Mouse (Mus musculus) heart, adult 2 months (tissue): ENCODE data around the gene Lrrc72.

Source experiments
- CTCF ChIP-seq: fragments of 200-600 bp; IDR thresholded peaks from 2 replicates; pipeline ENCODE4 v1.8.1; 2022; ENCODE audit warnings: antibody characterized with exemption, mild to moderate bottlenecking, moderate library complexity
- EP300 ChIP-seq: fragments of 200-500 bp; IDR thresholded peaks from 2 replicates; pipeline ENCODE4 v1.6.1; 2011; ENCODE audit warnings: low read depth, low read length, control low read depth; ENCODE audit not compliant: insufficient read depth
- POLR2A ChIP-seq: fragments of 200-500 bp; IDR thresholded peaks from 2 replicates; pipeline ENCODE4 v1.6.1; 2011; ENCODE audit warnings: mild to moderate bottlenecking, low read depth, low read length, control low read depth; ENCODE audit not compliant: insufficient read depth

DNA sequence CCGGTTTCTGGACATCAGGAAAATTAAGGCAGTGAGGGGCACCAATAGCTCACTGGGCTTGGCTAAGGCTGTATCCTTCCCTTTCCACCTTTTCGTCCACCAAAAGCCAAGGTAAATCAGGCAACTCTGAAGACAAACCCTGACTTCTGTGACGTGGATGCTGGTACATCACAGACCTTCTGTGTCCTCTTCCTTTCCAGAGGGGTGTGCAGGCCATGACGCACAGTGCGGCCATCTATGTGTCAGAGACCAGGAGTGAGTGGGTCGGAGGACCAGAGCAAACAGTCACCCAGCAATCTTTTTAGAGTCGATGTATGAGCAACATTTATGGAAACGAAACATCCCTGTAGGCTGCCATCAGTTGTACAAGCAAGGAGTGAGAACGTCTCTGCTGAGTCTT is at the start of gene Lrrc72:
- no peak for TF ChIP-seq POLR2A
- TF ChIP-seq CTCF: no peak
- no peak for TF ChIP-seq EP300
